Mouse (Mus musculus) C2C12 (cell line): Measurements from ENCODE around the gene Clba1.
"Not testable (repeated sequence)": the region's sequence is repeated elsewhere in the genome, so short reads cannot be mapped to it uniquely, and the experiment has no call there.

Experiments used
- CEBPB ChIP-seq: IDR thresholded peaks from one replicate; pipeline ENCODE4 v1.6.1; 2011; ENCODE audit warnings: low read depth, mild to moderate bottlenecking, control low read depth, moderate library complexity
- CTCF ChIP-seq: IDR thresholded peaks from one replicate; pipeline ENCODE4 v1.5.1; 2011; ENCODE audit not compliant: control insufficient read depth, insufficient read depth, insufficient read length
- MYOD1 ChIP-seq: IDR thresholded peaks from one replicate; pipeline ENCODE4 v1.6.1; 2011; ENCODE audit warnings: low read depth; ENCODE audit not compliant: control insufficient read depth, insufficient read length
- MYOG ChIP-seq: IDR thresholded peaks from one replicate; pipeline ENCODE4 v1.6.1; 2011; ENCODE audit not compliant: control insufficient read depth, insufficient read length; ENCODE audit errors: extremely low read depth

DNA sequence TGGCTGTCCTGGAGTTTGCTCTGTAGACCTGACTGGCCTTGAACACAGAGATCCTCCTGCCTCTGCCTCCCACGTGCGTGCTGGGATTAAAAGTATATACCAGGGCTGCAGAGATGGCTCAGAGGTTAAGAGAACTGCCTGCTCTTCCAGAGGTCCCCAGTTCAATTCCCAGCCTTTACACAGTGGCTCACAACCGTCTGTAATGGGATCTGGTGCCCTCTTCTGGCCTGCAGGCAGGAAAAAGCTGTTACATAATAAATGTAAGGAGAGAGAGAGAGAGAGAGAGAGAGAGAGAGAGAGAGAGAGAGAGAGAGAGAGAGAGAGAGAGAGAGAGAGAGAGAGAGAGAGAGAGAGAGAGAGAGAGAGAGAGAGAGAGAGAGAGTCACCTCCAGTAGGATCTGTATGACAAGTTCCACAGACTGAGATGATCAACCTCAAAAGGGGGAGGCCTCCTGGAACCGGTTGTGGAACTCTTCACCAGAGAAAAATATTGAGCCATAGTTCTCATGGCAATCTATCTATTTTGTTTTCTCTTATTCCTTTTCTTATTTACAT lies 32.7 kb downstream of the Clba1 start:
- not testable (repeated sequence) for TF ChIP-seq MYOD1, CTCF, CEBPB, MYOG
